ENCODE assay signal across 1 mouse cellular context in genomic region chr7:4684632-4685417, GRCm38 (mm10).
A peak's percentile ranks its signal among the peaks of the same experiment; 100 is the strongest.
TF ChIP-seq lines count a peak whose summit lies in the region.

Gene Hspbp1 (minus strand): TSS chr7:4685068.

TF ChIP-seq in CH12.LX, 34 proteins besides CTCF, POLR2A, EP300 and RAD21 (continued from another document):
- TF ChIP-seq SMC3 (IDR thresholded peaks at IDR 0.05; ENCODE audit: low read depth, low read length) (no peak; the same call in 1 of the 2 replicates), JUN (IDR thresholded peaks at IDR 0.05; ENCODE audit: insufficient read depth, low read depth, low read length) (no peak), UBTF (IDR thresholded peaks at IDR 0.05; ENCODE audit: low read depth, low read length) (no peak), ZKSCAN1 (IDR thresholded peaks at IDR 0.05; ENCODE audit: borderline replicate concordance, low read depth, low read length) (no peak), CHD1 (IDR thresholded peaks at IDR 0.05; ENCODE audit: low read depth, low read length) (no peak), TBP (conservative IDR thresholded peaks at IDR 0.05; ENCODE audit: low read depth, low read length) (0 out of 2 replicates have a peak, but pooled peaks have one; percentile 39), USF2 (conservative IDR thresholded peaks at IDR 0.05; ENCODE audit: low read depth, low read length) (no peak), GABPA (IDR thresholded peaks at IDR 0.05; ENCODE audit: insufficient replicate concordance, low read depth, low read length) (no peak), PAX5 (IDR thresholded peaks at IDR 0.05; ENCODE audit: low read length) (no peak), BHLHE40 (IDR thresholded peaks at IDR 0.05; ENCODE audit: low read depth, low read length) (peak; percentile 35), E2F4 (IDR thresholded peaks at IDR 0.05; ENCODE audit: insufficient replicate concordance, low read depth, low read length) (peak; percentile 54; the same call in 1 of the 2 replicates)
